Mouse (Mus musculus) brown adipose tissue, adult 24 weeks (tissue): ENCODE results near the gene Meis1. TPM values are rescaled to one million over a fixed set of nuclear protein-coding genes. Genes with fewer than 3 reads are reported as not detected.

Experiments
- H3K27ac ChIP-seq: fragments of 200-500 bp; replicated peaks from 2 replicates; pipeline ENCODE4 v1.5.1; 2012; ENCODE audit warnings: low read depth, mild to moderate bottlenecking, low read length
- H3K4me1 ChIP-seq: fragments of 200-500 bp; 2 replicates; pipeline ENCODE4 v1.6.1; 2012; ENCODE audit warnings: low read length, mixed read lengths; ENCODE audit not compliant: control insufficient read depth, insufficient read depth, insufficient read length
- H3K4me3 ChIP-seq: fragments of 200-500 bp; 2 replicates; pipeline ENCODE4 v1.5.1; 2012; ENCODE audit warnings: low read depth, mild to moderate bottlenecking, low read length, moderate library complexity; ENCODE audit not compliant: insufficient read depth
- polyA plus RNA-seq: library from polyadenylated mRNA; stranded (reverse); fragments of >200 nt; gene quantifications from 2 replicates; pipeline ENCODE4 v1.2.4, GENCODE M21; 2012; ENCODE audit not compliant: missing spikeins, insufficient read depth, insufficient read length

Meis1 gene
- polyA plus RNA-seq, 1 experiment = 5.1 TPM

GRCm38 (mm10) chr11:18878016-18878415, 140.8 kb downstream of the Meis1 start:
- Histone ChIP-seq H3K27ac (no peak overlapping the region), H3K4me3 (peak overlapping the region; percentile 65), H3K4me1 (no peaks in the 10 kb centered on the region)

DNA sequence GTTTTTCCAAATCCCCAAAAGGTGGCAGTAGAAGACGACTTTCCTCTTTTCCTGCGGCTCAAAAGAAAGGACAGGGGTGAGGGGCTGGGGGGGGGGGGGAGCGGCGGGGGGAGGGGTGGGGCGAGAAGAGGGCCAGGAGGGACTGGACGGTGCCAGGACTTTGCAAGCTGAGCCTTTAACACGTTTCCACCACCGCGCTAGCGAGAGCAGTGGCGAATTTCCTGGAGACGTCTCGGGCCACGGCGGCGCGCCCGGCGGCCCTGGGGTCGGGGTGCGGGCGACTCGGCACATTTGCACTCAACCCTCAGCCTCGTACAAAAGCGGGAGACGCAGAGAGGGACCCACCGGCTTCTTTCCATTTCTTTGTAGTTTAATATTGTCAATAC, 141.2 kb downstream of the Meis1 start:
- peak overlapping the region; percentile 65 for H3K4me3 ChIP-seq
- no peak overlapping the region for H3K27ac ChIP-seq
- no peaks in the 10 kb centered on the region for H3K4me1 ChIP-seq

DNA sequence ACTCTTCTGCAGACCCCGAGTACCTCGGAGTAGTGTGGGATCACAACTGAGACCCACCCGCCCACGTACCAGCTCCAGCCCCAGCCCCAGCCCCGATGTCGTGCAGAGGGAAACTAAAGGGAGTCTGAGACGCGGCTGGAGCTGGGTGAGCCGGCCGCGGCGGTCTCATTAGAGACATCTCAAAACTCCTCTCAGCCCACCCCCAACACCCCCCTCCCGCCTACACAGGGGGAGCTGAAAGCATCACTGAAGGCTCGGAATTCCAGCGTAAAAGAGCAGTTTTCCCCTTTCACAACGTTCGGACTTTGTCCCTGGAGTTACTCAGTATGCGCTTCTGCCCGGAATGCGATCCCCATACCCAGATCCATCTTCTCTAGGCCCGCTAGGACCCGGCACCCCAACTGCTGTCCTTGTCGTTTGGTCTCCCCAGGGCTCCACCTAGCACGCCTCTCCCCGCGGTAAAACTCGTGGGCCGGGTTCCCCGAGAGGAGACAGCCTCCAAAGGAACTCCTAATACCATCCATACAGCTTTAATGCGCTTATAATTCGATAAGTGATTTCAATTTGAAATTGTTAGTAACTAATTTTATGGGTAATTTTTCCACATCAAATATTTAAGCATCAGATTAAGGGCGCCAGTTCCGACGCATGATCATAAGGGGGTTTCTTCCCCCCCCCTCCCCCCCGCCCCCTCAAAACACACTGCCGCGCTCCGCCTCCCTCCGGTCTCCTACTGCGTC, 141.7 kb downstream of the Meis1 start:
- no peaks in the 10 kb centered on the region for H3K4me1 ChIP-seq
- no peak overlapping the region for H3K27ac ChIP-seq
- H3K4me3 ChIP-seq = peak overlapping the region; percentile 49

- H3K4me1 ChIP-seq = no peaks in the 10 kb centered on the region
- H3K27ac ChIP-seq = no peak overlapping the region
- peak overlapping the region; percentile 27; the same call in 1 of the 2 replicates for H3K4me3 ChIP-seq
Observed at GRCm38 (mm10) chr11:18875911-18876885, 142.6 kb downstream of the Meis1 start.

DNA sequence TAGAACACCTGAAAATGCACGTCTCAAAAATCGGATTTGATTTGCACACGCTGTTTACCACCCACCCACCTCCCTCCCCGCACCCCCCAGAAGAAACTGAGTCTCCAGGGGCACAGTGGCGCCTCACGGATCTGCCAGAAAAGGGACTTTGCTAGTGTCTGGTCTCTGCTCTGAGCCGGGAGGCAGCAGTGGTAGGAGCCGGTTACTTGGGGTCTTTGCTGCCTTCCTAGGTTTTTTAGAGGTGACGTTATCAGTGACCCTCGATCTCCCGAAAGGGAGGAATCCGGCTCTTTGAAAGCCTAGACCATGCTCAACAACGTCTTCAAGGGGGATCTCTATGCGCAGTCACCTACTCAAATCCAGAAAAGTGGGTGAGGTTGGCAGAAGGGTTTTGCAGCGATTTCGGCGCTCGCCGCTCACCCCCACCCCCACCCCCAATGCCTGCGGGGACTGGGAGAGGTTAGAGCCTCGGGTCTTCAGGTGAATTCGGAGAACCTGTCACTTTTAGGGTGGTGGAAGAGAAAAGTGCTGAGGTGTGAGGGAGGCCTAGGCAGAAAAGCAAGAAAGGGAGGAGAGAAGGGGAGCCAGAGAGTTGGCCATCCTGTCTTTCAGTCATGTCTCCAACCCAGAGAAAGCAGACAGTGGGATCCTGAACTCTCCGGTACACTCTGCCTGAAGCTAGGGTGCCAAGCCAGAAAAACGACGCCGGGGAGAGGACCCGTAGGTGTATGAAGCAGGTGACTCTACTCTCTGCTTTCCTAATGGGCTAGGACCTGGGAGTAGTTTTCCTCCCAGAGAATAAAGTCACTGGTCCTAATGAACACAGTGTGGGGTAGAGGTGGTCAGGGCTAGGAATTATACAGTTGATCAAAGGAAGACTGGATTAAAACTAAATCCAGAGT, 143.5 kb downstream of the Meis1 start:
- Histone ChIP-seq H3K4me3 (no peak overlapping the region), H3K4me1 (no peaks in the 10 kb centered on the region), H3K27ac (no peak overlapping the region)

GRCm38 (mm10) chr11:18874278-18875000, 144.3 kb downstream of the Meis1 start:
- H3K4me1 ChIP-seq = no peaks in the 10 kb centered on the region
- H3K27ac ChIP-seq = no peak overlapping the region
- H3K4me3 ChIP-seq = no peak overlapping the region

GRCm38 (mm10) chr11:18873451-18874277, 145.1 kb downstream of the Meis1 start:
- no peaks in the 10 kb centered on the region for H3K4me1 ChIP-seq
- H3K27ac ChIP-seq = no peak overlapping the region
- H3K4me3 ChIP-seq = no peak overlapping the region

- Histone ChIP-seq H3K4me3 (no peak overlapping the region), H3K4me1 (no peaks in the 10 kb centered on the region), H3K27ac (no peak overlapping the region)
Observed at GRCm38 (mm10) chr11:18872793-18873192, 146.0 kb downstream of the Meis1 start.

- no peaks in the 10 kb centered on the region for H3K4me1 ChIP-seq
- H3K27ac ChIP-seq = no peak overlapping the region
- H3K4me3 ChIP-seq = no peak overlapping the region
Observed at GRCm38 (mm10) chr11:18872118-18872751, 146.6 kb downstream of the Meis1 start.

DNA sequence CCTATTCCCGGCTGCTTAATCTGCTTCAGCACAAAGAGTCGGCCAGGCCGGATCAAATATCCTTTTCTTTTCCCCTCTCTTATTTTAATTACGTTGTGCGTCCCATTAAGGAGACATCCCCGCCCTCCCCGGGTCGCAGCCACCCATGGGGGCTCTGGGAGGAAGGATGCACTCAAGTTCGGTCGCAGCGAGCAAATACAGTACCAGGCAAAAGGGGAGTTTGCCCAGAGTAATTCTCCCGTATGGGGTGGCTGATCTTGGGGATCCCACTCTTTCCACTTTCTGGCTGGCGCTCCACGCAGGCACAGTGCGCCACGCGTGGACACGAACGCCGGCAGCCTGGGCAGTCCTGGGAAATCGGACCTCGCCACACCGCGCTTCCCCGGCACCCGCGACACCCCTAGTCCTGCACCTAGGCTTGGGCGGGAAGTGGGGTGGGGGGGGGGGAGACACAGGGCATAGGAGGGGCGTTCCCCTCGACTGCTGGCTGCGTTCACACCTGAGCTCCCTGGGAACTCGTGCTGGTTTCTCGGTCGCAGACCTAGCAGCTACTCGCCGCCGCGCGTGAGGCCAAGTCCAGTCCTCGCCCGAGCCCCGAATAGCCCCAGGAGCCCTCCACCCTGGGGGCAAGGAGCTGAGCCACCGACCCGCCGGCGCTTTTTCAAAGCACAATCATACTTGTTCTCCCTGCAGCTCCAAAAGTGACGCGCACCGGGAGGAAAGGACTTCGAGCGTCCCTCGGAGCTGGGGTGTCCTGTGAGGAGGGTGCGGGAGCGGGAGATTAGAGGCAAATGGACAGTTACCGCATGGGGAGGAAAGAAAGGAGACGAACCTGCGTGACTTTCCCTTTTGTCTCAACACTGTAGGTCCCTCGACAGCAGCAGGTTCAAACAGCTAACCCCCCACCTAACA, 147.4 kb downstream of the Meis1 start:
- no peak overlapping the region for H3K27ac ChIP-seq
- H3K4me3 ChIP-seq = peak overlapping the region; percentile 31
- no peaks in the 10 kb centered on the region for H3K4me1 ChIP-seq

DNA sequence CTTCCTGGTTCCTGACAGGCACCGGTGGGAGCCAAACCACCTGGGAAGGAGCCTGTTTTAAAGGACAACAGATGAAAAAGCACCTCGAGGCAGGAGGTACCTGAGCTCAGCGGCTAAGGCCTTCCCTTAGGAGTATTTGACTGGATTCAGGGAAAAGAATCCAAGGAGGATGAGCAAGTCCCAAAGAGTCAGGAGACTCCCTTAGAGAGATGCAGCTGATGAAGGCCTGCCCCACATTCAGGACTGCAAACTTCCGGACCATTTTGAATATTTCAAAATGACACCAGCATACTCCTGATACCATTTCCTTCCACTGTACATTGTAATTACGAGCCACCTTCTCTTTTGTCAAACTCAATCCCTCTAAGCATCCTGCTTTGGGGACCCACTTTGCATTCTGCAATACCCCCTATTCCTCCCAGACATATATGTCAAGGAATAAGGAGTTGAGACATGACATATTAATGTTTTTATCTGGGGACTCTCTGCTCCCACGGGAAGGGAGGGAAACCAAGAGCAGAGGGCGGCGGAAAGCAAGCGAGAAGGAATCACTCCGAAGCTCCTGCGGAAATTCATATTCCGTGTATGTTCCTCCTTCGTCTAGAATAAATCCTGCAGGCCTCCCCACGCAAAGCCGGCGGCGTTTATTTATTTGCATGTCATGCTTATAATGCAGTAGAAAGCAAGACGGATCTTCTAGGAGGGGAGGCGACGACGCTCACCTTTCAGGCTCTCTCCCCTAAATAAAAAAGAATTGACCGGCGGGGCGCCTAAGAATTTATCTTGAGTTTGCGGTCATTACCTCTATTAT, 148.5 kb downstream of the Meis1 start:
- Histone ChIP-seq H3K27ac (no peak overlapping the region), H3K4me3 (no peak overlapping the region)

DNA sequence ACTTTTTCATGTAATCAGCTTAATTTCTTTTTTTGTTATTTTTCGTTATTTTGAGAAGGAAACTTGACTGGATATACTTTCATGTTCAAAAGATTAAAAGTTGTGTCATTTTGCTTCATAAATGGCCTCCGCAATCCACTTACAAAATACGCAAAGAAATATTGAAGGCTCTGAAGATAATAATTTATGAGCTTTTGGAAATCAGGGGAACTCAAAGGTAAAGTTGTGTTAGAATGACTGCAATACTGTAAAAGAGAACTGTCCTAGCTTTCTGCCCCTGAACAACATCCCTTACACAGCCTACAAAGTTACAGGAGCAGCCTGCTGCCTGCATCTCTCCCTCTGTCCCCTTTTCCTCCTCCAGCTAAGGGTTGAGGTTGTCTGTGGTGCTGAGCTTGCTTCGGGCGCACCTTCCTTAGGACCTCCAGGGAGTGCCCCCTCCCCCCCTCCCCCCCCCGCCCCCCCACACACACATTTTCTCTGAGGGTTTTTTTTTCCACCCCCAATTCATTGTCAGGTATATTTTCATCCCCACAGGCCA, 149.3 kb downstream of the Meis1 start:
- H3K27ac ChIP-seq = no peak overlapping the region
- H3K4me3 ChIP-seq = no peak overlapping the region
- no peaks in the 10 kb centered on the region for H3K4me1 ChIP-seq

More for the DNA sequence above, 148.5 kb downstream of the Meis1 start:
- no peaks in the 10 kb centered on the region for H3K4me1 ChIP-seq
